Comparison of ENCODE assay signal across 21 mouse cellular contexts in genomic region chr6:78380409-78380808, GRCm38 (mm10). TPM values are rescaled to one million over a fixed set of nuclear protein-coding genes. Genes with fewer than 3 reads are reported as not detected.
"Had no signal": no experiment of that assay in that cellular context is flagged by ENCODE, and none has a peak within 500 bp of the region (broad histone marks: within the 10 kb centered on the region; RNA-seq: fewer than 3 reads in every experiment).

Reg3a (plus strand) TSS chr6:78380709.

- H3K27ac ChIP-seq: neural tube, embryonic 12.5 days; neural tube, embryonic 13.5 days; neural tube, embryonic 15.5 days; stomach, embryonic 15.5 days; stomach, postnatal 0 days had no signal

- H3K27me3 ChIP-seq: neural tube, embryonic 12.5 days; neural tube, embryonic 13.5 days; neural tube, embryonic 15.5 days; stomach, embryonic 15.5 days had no signal

- DNase-seq: retina, postnatal 1 day; right cerebral cortex, adult 18-20 months; right cerebral cortex, postnatal 14 days; right cerebral cortex, postnatal 25 days; right cerebral cortex, postnatal 4 days; spleen, adult 18-20 months; thymus, adult 18-20 months; thymus, adult 2 months; thymus, postnatal 14 days; thymus, postnatal 25 days; thymus, postnatal 36 days; thymus, postnatal 4 days had no signal

- H3K4me1 ChIP-seq: neural tube, embryonic 12.5 days; neural tube, embryonic 13.5 days; neural tube, embryonic 15.5 days; stomach, embryonic 15.5 days had no signal

- H3K4me3 ChIP-seq: neural tube, embryonic 12.5 days; neural tube, embryonic 13.5 days; neural tube, embryonic 15.5 days; stomach, embryonic 15.5 days had no signal

- H3K36me3 ChIP-seq: neural tube, embryonic 12.5 days; neural tube, embryonic 13.5 days; neural tube, embryonic 15.5 days; stomach, embryonic 15.5 days had no signal

RNA-seq across cellular contexts. Expression of gene Reg3a, which starts in this region (rescaled TPM):
- total RNA-seq: neutrophil, adult 5-6 weeks had no signal
- polyA plus RNA-seq: neural tube, embryonic 12.5 days; neural tube, embryonic 13.5 days; neural tube, embryonic 15.5 days; stomach, embryonic 14.5 days; stomach, embryonic 15.5 days; stomach, embryonic 16.5 days; stomach, postnatal 0 days; urinary bladder, adult 2 months had no signal
